Mouse (Mus musculus) kidney, adult 2 months (tissue): Measurements from ENCODE around the gene Dcst2.
A peak's percentile ranks its signal among the peaks of the same experiment; 100 is the strongest.

Experiments used
- CTCF ChIP-seq: fragments of 200-500 bp; conservative IDR thresholded peaks from 2 replicates; pipeline ENCODE4 v1.5.1; 2011; ENCODE audit warnings: low read depth, mild to moderate bottlenecking, control low read depth, low read length, moderate library complexity, mixed read lengths; ENCODE audit not compliant: insufficient read depth, insufficient read length
- POLR2A ChIP-seq: fragments of 200-500 bp; IDR thresholded peaks from one replicate; pipeline ENCODE4 v1.6.1; 2011; ENCODE audit warnings: low read depth, low read length, control low read depth

GRCm38 (mm10) chr3:89315195-89315929 is 46.4 kb upstream of the Dcst2 start:
- TF ChIP-seq CTCF, result peak; percentile 75
- no peak for TF ChIP-seq POLR2A
